Mouse (Mus musculus) forebrain, postnatal 0 days (tissue): ENCODE measurements at regions not wholly inside any gene's neighbourhood (a gene's known extent, or its start where the extent isn't known, plus 50 kb on each side); places are given as distances from the start of the nearest gene placed in this dataset.

Source experiments
- ATAC-seq: fragments of 200-750 bp; cut with Nextera tagmentation; 2 replicates; pipeline ENCODE4 v1.8.0; 2017; ENCODE audit warnings: mild to moderate bottlenecking, moderate library complexity
- DNase-seq: peaks from one replicate; pipeline ENCODE4 v3.0.0-alpha.2; 2015
- H3K27ac ChIP-seq: fragments of 300-500 bp; sonication (generic); 2 replicates; pipeline ENCODE4 v1.5.1; 2014; ENCODE audit warnings: low read depth, mild to moderate bottlenecking, antibody characterized with exemption, low read length, moderate library complexity, mixed read lengths
- H3K27me3 ChIP-seq: fragments of 300-500 bp; sonication (generic); 2 replicates; pipeline ENCODE4 v1.6.1; 2014; ENCODE audit warnings: mild to moderate bottlenecking, low read length, mixed read lengths; ENCODE audit not compliant: insufficient read depth
- H3K36me3 ChIP-seq: fragments of 300-500 bp; sonication (generic); 2 replicates; pipeline ENCODE4 v1.6.1; 2014; ENCODE audit warnings: mild to moderate bottlenecking, moderate library complexity; ENCODE audit not compliant: insufficient read depth
- H3K4me1 ChIP-seq: fragments of 300-500 bp; sonication (generic); 2 replicates; pipeline ENCODE4 v1.6.1; 2014; ENCODE audit warnings: antibody characterized with exemption; ENCODE audit not compliant: insufficient read depth
- H3K4me2 ChIP-seq: fragments of 300-500 bp; sonication (generic); 2 replicates; pipeline ENCODE4 v1.6.1; 2014; ENCODE audit warnings: low read depth, mild to moderate bottlenecking, moderate library complexity
- H3K4me3 ChIP-seq: fragments of 300-500 bp; sonication (generic); 2 replicates; pipeline ENCODE4 v1.5.1; 2014; ENCODE audit warnings: low read depth, low read length, mixed read lengths
- H3K9ac ChIP-seq: fragments of 300-500 bp; sonication (generic); 2 replicates; pipeline ENCODE4 v1.6.1; 2014; ENCODE audit warnings: mild to moderate bottlenecking
- H3K9me3 ChIP-seq: fragments of 300-500 bp; sonication (generic); 2 replicates; pipeline ENCODE4 v1.6.1; 2016; ENCODE audit warnings: low read length
- CTCF ChIP-seq: sonication (generic); IDR thresholded peaks from 2 replicates; pipeline ENCODE4 v1.5.1; 2016; ENCODE audit warnings: antibody characterized with exemption, control low read depth, low read depth
- WGBS: fragments of 180-500 bp; shearing (Covaris S2); extraction: QIAGEN DNeasy Blood & Tissue Kit; methylation state at CpG from one replicate; pipeline ENCODE4 v1.1.7; 2014; 5-methylcytosine and 5-hydroxymethylcytosine counted together

DNA sequence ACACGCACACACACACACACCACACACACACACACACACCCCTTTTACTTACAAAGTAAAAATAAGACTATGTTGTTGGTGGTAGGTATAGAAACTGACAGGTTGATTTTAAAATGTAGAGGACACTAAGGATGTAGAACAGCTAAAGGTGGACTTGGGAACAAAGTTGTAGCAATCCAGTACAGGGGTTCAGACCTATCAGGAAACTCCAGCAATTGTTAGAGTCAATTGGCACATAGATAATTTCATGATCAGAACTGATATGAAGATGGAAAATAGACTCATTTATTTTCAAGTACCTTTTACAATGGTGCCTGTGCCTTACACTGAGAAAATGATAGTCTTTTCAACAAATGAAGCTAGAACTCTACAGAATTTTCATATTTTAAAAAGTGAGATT lies 122.3 kb upstream of the Max start:
- H3K9me3 ChIP-seq = no peaks in the 10 kb centered on the region
- no peak overlapping the region for H3K27ac ChIP-seq
- no peak for ATAC-seq
- H3K4me1 ChIP-seq = no peaks in the 10 kb centered on the region
- H3K4me2 ChIP-seq = no peak overlapping the region
- no peaks in the 10 kb centered on the region for H3K36me3 ChIP-seq
- 67% methylated on average over 1 of the region's 1 CpGs for WGBS
- H3K4me3 ChIP-seq = no peak overlapping the region
- H3K9ac ChIP-seq = no peak overlapping the region
- no peaks in the 10 kb centered on the region for H3K27me3 ChIP-seq
- TF ChIP-seq CTCF = no peak
- no peak for DNase-seq

GRCm38 (mm10) chr12:77083760-77084159 lies 121.8 kb upstream of the Max start:
- no peak overlapping the region for H3K27ac ChIP-seq
- H3K9ac ChIP-seq = no peak overlapping the region
- H3K9me3 ChIP-seq = no peaks in the 10 kb centered on the region
- 88% methylated on average over 6 of the region's 6 CpGs for WGBS
- H3K27me3 ChIP-seq = no peaks in the 10 kb centered on the region
- H3K4me3 ChIP-seq = no peak overlapping the region
- no peak overlapping the region for H3K4me2 ChIP-seq
- H3K4me1 ChIP-seq = no peaks in the 10 kb centered on the region
- no peaks in the 10 kb centered on the region for H3K36me3 ChIP-seq
- no peak for ATAC-seq
- no peak for DNase-seq
- no peak for TF ChIP-seq CTCF

GRCm38 (mm10) chr12:77081774-77082173 lies 119.8 kb upstream of the Max start:
- Histone ChIP-seq H3K4me1 (no peaks in the 10 kb centered on the region), H3K27ac (no peak overlapping the region), H3K9me3 (no peaks in the 10 kb centered on the region), H3K36me3 (no peaks in the 10 kb centered on the region), H3K4me3 (no peak overlapping the region), H3K9ac (no peak overlapping the region), H3K4me2 (no peak overlapping the region), H3K27me3 (no peaks in the 10 kb centered on the region)
- DNase-seq = no peak
- TF ChIP-seq CTCF = no peak
- 90% methylated on average over 2 of the region's 2 CpGs for WGBS
- no peak for ATAC-seq

- no peak for ATAC-seq
- no peak overlapping the region for H3K4me2 ChIP-seq
- no peak for DNase-seq
- no peak for TF ChIP-seq CTCF
- H3K27me3 ChIP-seq = no peaks in the 10 kb centered on the region
- no peaks in the 10 kb centered on the region for H3K9me3 ChIP-seq
- H3K4me1 ChIP-seq = no peaks in the 10 kb centered on the region
- no peak overlapping the region for H3K9ac ChIP-seq
- no peak overlapping the region for H3K4me3 ChIP-seq
- H3K36me3 ChIP-seq = no peaks in the 10 kb centered on the region
- WGBS = 93% methylated on average over 3 of the region's 3 CpGs
- H3K27ac ChIP-seq = no peak overlapping the region
Observed at GRCm38 (mm10) chr12:77079481-77079880, 117.5 kb upstream of the Max start.

DNA sequence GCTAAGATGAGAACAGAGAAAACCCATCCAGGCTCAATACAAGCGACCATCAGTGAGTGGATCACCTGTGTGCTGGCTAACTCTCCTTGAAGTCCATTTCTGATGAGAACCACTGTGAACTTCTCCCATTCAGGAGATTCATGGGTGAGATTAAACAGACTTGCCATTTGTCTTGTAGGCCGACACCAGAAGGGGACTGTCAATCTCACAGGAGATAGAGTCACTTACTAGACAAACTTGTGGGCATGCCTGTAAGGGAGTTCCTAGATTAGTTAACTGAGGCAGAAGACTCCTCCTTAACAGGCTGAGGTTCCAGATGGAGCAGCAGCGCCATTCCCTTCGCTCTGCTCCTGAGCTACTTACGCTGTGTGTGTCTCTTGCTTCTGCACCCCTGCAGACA lies 114.7 kb upstream of the Max start:
- H3K36me3 ChIP-seq = no peaks in the 10 kb centered on the region
- H3K27me3 ChIP-seq = no peaks in the 10 kb centered on the region
- H3K4me1 ChIP-seq = no peaks in the 10 kb centered on the region
- H3K4me3 ChIP-seq = no peak overlapping the region
- no peak overlapping the region for H3K9ac ChIP-seq
- H3K27ac ChIP-seq = no peak overlapping the region
- DNase-seq (no peak), ATAC-seq (no peak)
- TF ChIP-seq CTCF = no peak
- no peak overlapping the region for H3K4me2 ChIP-seq
- H3K9me3 ChIP-seq = no peaks in the 10 kb centered on the region
- 89% methylated on average over 5 of the region's 5 CpGs for WGBS

- Histone ChIP-seq H3K4me1 (no peaks in the 10 kb centered on the region), H3K9ac (no peak overlapping the region), H3K36me3 (no peaks in the 10 kb centered on the region), H3K9me3 (no peaks in the 10 kb centered on the region), H3K4me2 (no peak overlapping the region), H3K27me3 (no peaks in the 10 kb centered on the region), H3K4me3 (no peak overlapping the region), H3K27ac (no peak overlapping the region)
- WGBS = 92% methylated on average over 2 of the region's 2 CpGs
- DNase-seq (no peak), ATAC-seq (no peak)
- TF ChIP-seq CTCF = no peak
Observed at GRCm38 (mm10) chr12:77074602-77075001, 112.6 kb upstream of the Max start.

GRCm38 (mm10) chr12:77071700-77072099 lies 109.7 kb upstream of the Max start:
- WGBS = 80% methylated on average over 1 of the region's 1 CpGs
- Histone ChIP-seq H3K4me2 (no peak overlapping the region), H3K27ac (no peak overlapping the region), H3K9ac (no peak overlapping the region), H3K4me1 (no peaks in the 10 kb centered on the region), H3K4me3 (no peak overlapping the region), H3K27me3 (no peaks in the 10 kb centered on the region), H3K9me3 (no peaks in the 10 kb centered on the region), H3K36me3 (no peaks in the 10 kb centered on the region)
- ATAC-seq (no peak), DNase-seq (no peak)
- TF ChIP-seq CTCF = no peak

DNA sequence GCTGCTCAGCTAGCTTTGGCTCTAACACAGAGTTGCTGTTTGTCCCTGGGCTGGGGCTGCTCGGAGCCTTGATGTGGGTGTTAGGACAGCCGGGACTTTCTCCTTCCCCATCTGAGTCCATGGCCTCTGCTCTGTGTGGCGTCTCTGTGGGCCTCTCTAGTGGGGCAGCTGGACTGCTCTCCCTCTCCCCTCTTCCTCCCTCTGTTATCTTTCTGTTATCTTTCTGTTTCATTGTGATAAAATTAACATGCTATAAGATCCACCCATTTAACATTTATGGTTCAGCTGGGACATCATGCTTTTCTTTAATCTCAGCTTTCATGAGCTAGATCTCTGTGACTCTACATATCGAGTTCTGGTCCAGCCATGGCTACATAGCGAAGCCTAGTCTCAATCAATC lies 105.9 kb upstream of the Max start:
- H3K36me3 ChIP-seq = no peaks in the 10 kb centered on the region
- no peaks in the 10 kb centered on the region for H3K9me3 ChIP-seq
- H3K27me3 ChIP-seq = no peaks in the 10 kb centered on the region
- H3K4me1 ChIP-seq = no peaks in the 10 kb centered on the region
- H3K27ac ChIP-seq = no peak overlapping the region
- H3K4me2 ChIP-seq = no peak overlapping the region
- WGBS = 88% methylated on average over 5 of the region's 5 CpGs
- no peak for ATAC-seq
- DNase-seq = no peak
- no peak overlapping the region for H3K4me3 ChIP-seq
- no peak for TF ChIP-seq CTCF
- no peak overlapping the region for H3K9ac ChIP-seq
